ENCODE assay signal across 8 mouse cellular contexts in the genomic region with DNA sequence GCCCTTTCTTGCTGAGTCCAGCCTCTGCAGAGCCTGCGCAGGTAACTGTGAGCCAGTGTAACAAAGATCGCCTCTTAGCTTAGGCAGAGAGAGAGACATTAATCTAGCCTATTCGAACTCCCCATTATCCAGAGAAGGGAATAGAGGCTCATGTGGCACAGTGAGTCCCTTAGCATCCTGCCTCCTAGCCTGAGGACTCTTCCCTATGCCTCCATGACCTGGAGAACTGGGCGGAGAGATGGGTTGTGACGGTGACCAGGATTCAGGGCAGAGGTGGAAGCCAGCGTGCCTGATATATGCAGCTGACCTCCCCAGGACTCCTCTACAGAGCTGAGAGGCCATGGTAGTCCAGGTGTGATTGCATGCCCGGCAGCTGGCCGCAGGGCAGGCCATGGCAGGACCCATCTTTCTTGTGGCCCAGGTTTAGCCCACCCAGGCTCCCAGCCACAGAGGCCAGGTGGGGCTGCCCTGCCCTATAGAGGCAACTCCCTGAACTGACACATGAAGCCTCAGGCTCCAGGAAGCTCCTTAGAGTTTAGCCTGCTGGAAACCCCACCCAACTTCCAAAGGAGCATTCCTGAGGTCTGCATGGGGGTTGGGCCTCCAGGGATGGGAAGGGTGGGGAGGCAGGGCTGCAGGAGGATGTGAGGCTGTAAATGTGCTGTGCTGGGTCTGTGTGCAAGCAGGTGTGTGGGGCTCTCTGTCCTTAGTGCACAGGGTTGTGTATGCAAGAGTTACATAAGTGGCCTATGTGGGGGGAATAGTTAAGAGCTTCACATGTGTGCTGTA. TPM values are rescaled to one million over a fixed set of nuclear protein-coding genes. Genes with fewer than 3 reads are reported as not detected.
DNase-seq lines count a peak whose midpoint lies in the region; ATAC-seq and TF ChIP-seq lines count a peak whose summit lies in the region.

No protein-coding gene starts in this region.

- H3K4me2 ChIP-seq in forebrain, embryonic 14.5 days (ENCODE audit: low read length) = no peak overlapping the region
- peak overlapping the region; percentile 49 for H3K4me2 ChIP-seq in limb, embryonic 13.5 days (replicated peaks)

- peaks cover 38% of the 10 kb centered on the region for H3K4me1 ChIP-seq in heart, adult 2 months (ENCODE audit: control insufficient read depth, insufficient read depth, low read length)
- peaks cover 93% of the 10 kb centered on the region for H3K4me1 ChIP-seq in E14TG2a.4 (replicated peaks; ENCODE audit: low read depth, low read length)
- H3K4me1 ChIP-seq in forebrain, embryonic 14.5 days (ENCODE audit: control insufficient read depth, insufficient read depth, low read length) = peaks cover 18% of the 10 kb centered on the region; the same call in 1 of the 2 replicates
- H3K4me1 ChIP-seq in limb, embryonic 13.5 days = peaks cover 97% of the 10 kb centered on the region

- WGBS in heart, adult 2 months = 71% methylated on average over 8 of the region's 8 CpGs
- 78% methylated on average over 8 of the region's 8 CpGs for WGBS in forebrain, embryonic 14.5 days
- 51% methylated on average over 8 of the region's 8 CpGs for whole genome bisulfite sequencing in limb, embryonic 13.5 days

- H3K36me3 ChIP-seq in heart, adult 2 months (ENCODE audit: control insufficient read depth, insufficient read depth, low read length) = no peaks in the 10 kb centered on the region
- H3K36me3 ChIP-seq in E14TG2a.4 (ENCODE audit: insufficient read depth, low read length) = peaks cover 83% of the 10 kb centered on the region
- peaks cover 12% of the 10 kb centered on the region; the same call in 1 of the 2 replicates for H3K36me3 ChIP-seq in forebrain, embryonic 14.5 days (ENCODE audit: control insufficient read depth, insufficient read depth, low read length)
- peaks cover 37% of the 10 kb centered on the region for H3K36me3 ChIP-seq in limb, embryonic 13.5 days

- H3K9me3 ChIP-seq in E14TG2a.4 (ENCODE audit: low read length) = no peaks in the 10 kb centered on the region
- H3K9me3 ChIP-seq in forebrain, embryonic 14.5 days (replicated peaks; ENCODE audit: control insufficient read depth, low read length) = no peaks in the 10 kb centered on the region
- no peaks in the 10 kb centered on the region for H3K9me3 ChIP-seq in limb, embryonic 13.5 days

- H3K27me3 ChIP-seq in heart, adult 2 months (ENCODE audit: control insufficient read depth, insufficient read depth, low read length) = no peaks in the 10 kb centered on the region
- H3K27me3 ChIP-seq in E14TG2a.4 (ENCODE audit: insufficient read depth, low read length) = no peaks in the 10 kb centered on the region
- no peaks in the 10 kb centered on the region for H3K27me3 ChIP-seq in forebrain, embryonic 14.5 days (replicated peaks; ENCODE audit: control insufficient read depth, insufficient read depth, low read length)
- H3K27me3 ChIP-seq in limb, embryonic 13.5 days = no peaks in the 10 kb centered on the region

- no peak for TF ChIP-seq POLR2A in heart, adult 2 months (IDR thresholded peaks at IDR 0.05; ENCODE audit: insufficient read depth, low read depth, low read length)

- no peak overlapping the region for H3K4me3 ChIP-seq in heart, adult 2 months
- peak overlapping the region; percentile 74 for H3K4me3 ChIP-seq in E14TG2a.4 (replicated peaks; ENCODE audit: low read length)
- H3K4me3 ChIP-seq in forebrain, embryonic 14.5 days (ENCODE audit: low read depth, low read length) = no peak overlapping the region
- no peak overlapping the region for H3K4me3 ChIP-seq in limb, embryonic 13.5 days

- H3K79me2 ChIP-seq in heart, adult 2 months (replicated peaks; ENCODE audit: control insufficient read depth, insufficient read depth, low read length) = no peaks in the 10 kb centered on the region; the same call in 1 of the 2 replicates

- TF ChIP-seq CTCF in heart, adult 2 months (IDR thresholded peaks at IDR 0.05) = no peak
- TF ChIP-seq CTCF in E14TG2a.4 (conservative IDR thresholded peaks at IDR 0.05; ENCODE audit: low read length) = no peak

- no peak for DNase-seq in heart, adult 2 months
- no peak for DNase-seq in heart, adult 8-10 months (ENCODE audit: low spot score)
- DNase-seq in forebrain, embryonic 14.5 days (ENCODE audit: low spot score) = no peak
- DNase-seq in B cell, adult 2 months = no peak
- no peak for DNase-seq in frontal cortex, postnatal 25 days (ENCODE audit: low spot score in 2 of 2)
- DNase-seq in gastrocnemius, postnatal 10 days = no peak

- no peak overlapping the region for H3K9ac ChIP-seq in heart, adult 2 months (ENCODE audit: low read depth, low read length)
- H3K9ac ChIP-seq in forebrain, embryonic 14.5 days (ENCODE audit: low read length) = no peak overlapping the region
- H3K9ac ChIP-seq in limb, embryonic 13.5 days = no peak overlapping the region

- intact Hi-C loops in heart, adult 2 months (cut with DNase I) = loop anchor here (5.0 kb wide), 1 partner anchor 37 kb away; no protein-coding TSS in a partner anchor

- TF ChIP-seq EP300 in heart, adult 2 months (IDR thresholded peaks at IDR 0.05; ENCODE audit: insufficient read depth, low read depth, low read length) = no peak

- H3K27ac ChIP-seq in heart, adult 2 months = peak overlapping the region; percentile 89
- H3K27ac ChIP-seq in forebrain, embryonic 14.5 days (ENCODE audit: low read depth, low read length) = no peak overlapping the region
- H3K27ac ChIP-seq in limb, embryonic 13.5 days = peak overlapping the region; percentile 80

- peak; percentile 27; the same call in 1 of the 2 replicates for ATAC-seq in forebrain, embryonic 14.5 days
- no peak for ATAC-seq in limb, embryonic 13.5 days (ENCODE audit: low FRiP score, low read depth)

RNA-seq across cellular contexts. Expression of gene Ahdc1, which starts 44.3 kb away (rescaled TPM):
- total RNA-seq in heart, adult 2 months (2021) = 10 to 100 TPM; 42.6 to 50.9 TPM
- 19.5 and 21.8 TPM in 2 replicates for polyA plus RNA-seq in heart, adult 2 months (2012; rRNA removed)
- total RNA-seq in heart, adult 8-10 months (2022) = 10 to 100 TPM; 37.5 to 52.5 (median 45.0) TPM
- polyA plus RNA-seq in forebrain, embryonic 14.5 days (2014; fragmentation: Nextera tagmentation; extraction: Ambion mirVana) = 8.6 and 12.2 TPM in 2 replicates
- 11.3 and 11.5 TPM in 2 replicates for polyA plus RNA-seq in limb, embryonic 13.5 days (2015; fragmentation: Nextera tagmentation; extraction: Ambion mirVana)
- total RNA-seq in gastrocnemius, postnatal 10 days (2021) = 10 to 100 TPM; 58.2 to 82.8 TPM
